Mouse (Mus musculus) heart, embryonic 16.5 days (tissue): ENCODE results near the gene Cyp27a1. TPM values are rescaled to one million over a fixed set of nuclear protein-coding genes. Genes with fewer than 3 reads are reported as not detected.

Experiments
- ATAC-seq: fragments of 200-750 bp; cut with Nextera tagmentation; replicated peaks from 2 replicates; pipeline ENCODE4 v1.8.0; 2017; ENCODE audit warnings: moderate number of reproducible peaks; ENCODE audit not compliant: insufficient read depth, low FRiP score; ENCODE audit errors: extremely low read depth
- H3K27ac ChIP-seq: fragments of 300-500 bp; sonication (generic); 2 replicates; pipeline ENCODE4 v1.5.1; 2014; ENCODE audit warnings: mild to moderate bottlenecking, low read length, control low read depth, moderate library complexity
- H3K27me3 ChIP-seq: fragments of 300-500 bp; sonication (generic); 2 replicates; pipeline ENCODE4 v1.6.1; 2014; ENCODE audit warnings: low read length, mixed read lengths; ENCODE audit not compliant: control insufficient read depth, insufficient read depth
- H3K36me3 ChIP-seq: fragments of 300-500 bp; sonication (generic); 2 replicates; pipeline ENCODE4 v1.6.1; 2014; ENCODE audit not compliant: control insufficient read depth, insufficient read depth
- H3K4me1 ChIP-seq: fragments of 300-500 bp; sonication (generic); 2 replicates; pipeline ENCODE4 v1.6.1; 2014; ENCODE audit warnings: low read length, mixed read lengths; ENCODE audit not compliant: control insufficient read depth, insufficient read depth
- H3K4me2 ChIP-seq: fragments of 300-500 bp; sonication (generic); 2 replicates; pipeline ENCODE4 v1.6.1; 2014; ENCODE audit warnings: low read depth, mild to moderate bottlenecking, control low read depth, low read length
- H3K4me3 ChIP-seq: fragments of 300-500 bp; sonication (generic); 2 replicates; pipeline ENCODE4 v1.5.1; 2014; ENCODE audit warnings: mild to moderate bottlenecking, control low read depth, low read length
- H3K9ac ChIP-seq: fragments of 300-500 bp; sonication (generic); 2 replicates; pipeline ENCODE4 v1.6.1; 2014; ENCODE audit warnings: low read length, control low read depth
- H3K9me3 ChIP-seq: fragments of 300-500 bp; sonication (generic); replicated peaks from 2 replicates; pipeline ENCODE4 v1.6.1; 2016; ENCODE audit warnings: low read length; ENCODE audit not compliant: control insufficient read depth
- WGBS: fragments of 180-500 bp; shearing (Covaris S2); extraction: QIAGEN DNeasy Blood & Tissue Kit; methylation state at CpG from one replicate; pipeline ENCODE4 v1.1.7; 2014; 5-methylcytosine and 5-hydroxymethylcytosine counted together
- polyA plus RNA-seq: library from polyadenylated mRNA; unstranded; fragments of >200 nt; fragmentation: Nextera tagmentation; extraction: Ambion mirVana; gene quantifications from 2 replicates; pipeline ENCODE4 v1.2.1, GENCODE M21; 2015

The Cyp27a1 gene
- polyA plus RNA-seq, 1 experiment from 2014 or later, result 12.4 TPM

- Histone ChIP-seq H3K9ac (no peak overlapping the region), H3K36me3 (no peaks in the 10 kb centered on the region), H3K27me3 (no peaks in the 10 kb centered on the region), H3K9me3 (no peaks in the 10 kb centered on the region), H3K4me3 (no peak overlapping the region), H3K4me1 (no peaks in the 10 kb centered on the region), H3K27ac (no peak overlapping the region), H3K4me2 (no peak overlapping the region)
- no peak for ATAC-seq
- 52% methylated on average over 5 of the region's 5 CpGs for WGBS
Observed at GRCm38 (mm10) chr1:74726674-74727073, 13.3 kb downstream of the Cyp27a1 start.

DNA sequence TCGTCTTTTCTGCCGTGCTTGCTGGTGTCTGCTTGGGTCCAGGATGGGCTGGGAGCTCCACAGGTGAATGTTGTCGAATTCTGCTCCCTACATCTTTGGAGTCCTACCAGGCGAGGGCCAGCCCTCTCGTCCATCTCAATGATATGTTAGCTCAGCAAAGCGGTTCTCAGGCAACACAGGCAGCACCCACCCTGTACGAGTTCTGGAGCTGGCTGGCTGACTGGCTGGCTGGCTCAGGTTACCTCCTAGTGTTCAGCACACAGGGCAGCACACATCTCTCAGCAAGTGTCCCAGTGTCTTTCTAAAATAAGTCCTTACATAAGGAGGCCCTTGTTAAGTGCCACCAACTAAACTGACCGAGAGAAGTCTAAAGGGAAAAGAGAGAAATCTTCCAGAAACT, 15.1 kb downstream of the Cyp27a1 start:
- Histone ChIP-seq H3K27ac (no peak overlapping the region), H3K4me1 (no peaks in the 10 kb centered on the region), H3K9ac (no peak overlapping the region), H3K27me3 (no peaks in the 10 kb centered on the region), H3K36me3 (no peaks in the 10 kb centered on the region), H3K4me2 (no peak overlapping the region), H3K9me3 (no peaks in the 10 kb centered on the region), H3K4me3 (no peak overlapping the region)
- 68% methylated on average over 8 of the region's 8 CpGs for WGBS
- ATAC-seq, result no peak

DNA sequence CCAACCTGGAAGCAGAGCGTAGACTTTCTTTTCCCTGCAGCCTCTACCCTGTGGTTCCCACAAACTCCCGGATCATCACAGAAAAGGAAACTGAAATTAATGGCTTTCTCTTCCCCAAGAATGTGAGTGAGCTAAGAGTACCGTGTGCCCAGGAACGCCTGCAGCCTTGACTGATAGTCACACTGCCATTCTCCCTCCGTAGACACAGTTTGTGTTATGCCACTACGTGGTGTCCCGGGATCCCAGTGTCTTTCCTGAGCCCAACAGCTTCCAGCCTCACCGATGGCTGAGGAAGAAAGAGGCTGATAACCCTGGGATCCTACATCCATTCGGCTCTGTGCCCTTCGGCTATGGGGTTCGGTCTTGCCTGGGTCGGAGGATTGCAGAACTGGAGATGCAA, 23.6 kb downstream of the Cyp27a1 start:
- Histone ChIP-seq H3K9ac (no peak overlapping the region), H3K36me3 (no peaks in the 10 kb centered on the region), H3K27ac (no peak overlapping the region), H3K4me1 (no peaks in the 10 kb centered on the region), H3K9me3 (no peaks in the 10 kb centered on the region), H3K4me2 (no peak overlapping the region), H3K27me3 (no peaks in the 10 kb centered on the region), H3K4me3 (no peak overlapping the region)
- ATAC-seq, result no peak
- 81% methylated on average over 12 of the region's 12 CpGs for WGBS

GRCm38 (mm10) chr1:74737500-74737899, 24.1 kb downstream of the Cyp27a1 start:
- Histone ChIP-seq H3K27ac (no peak overlapping the region), H3K9me3 (no peaks in the 10 kb centered on the region), H3K27me3 (no peaks in the 10 kb centered on the region), H3K9ac (no peak overlapping the region), H3K36me3 (no peaks in the 10 kb centered on the region), H3K4me2 (no peak overlapping the region), H3K4me3 (no peak overlapping the region), H3K4me1 (no peaks in the 10 kb centered on the region)
- 75% methylated on average over 7 of the region's 7 CpGs for WGBS
- ATAC-seq, result no peak

DNA sequence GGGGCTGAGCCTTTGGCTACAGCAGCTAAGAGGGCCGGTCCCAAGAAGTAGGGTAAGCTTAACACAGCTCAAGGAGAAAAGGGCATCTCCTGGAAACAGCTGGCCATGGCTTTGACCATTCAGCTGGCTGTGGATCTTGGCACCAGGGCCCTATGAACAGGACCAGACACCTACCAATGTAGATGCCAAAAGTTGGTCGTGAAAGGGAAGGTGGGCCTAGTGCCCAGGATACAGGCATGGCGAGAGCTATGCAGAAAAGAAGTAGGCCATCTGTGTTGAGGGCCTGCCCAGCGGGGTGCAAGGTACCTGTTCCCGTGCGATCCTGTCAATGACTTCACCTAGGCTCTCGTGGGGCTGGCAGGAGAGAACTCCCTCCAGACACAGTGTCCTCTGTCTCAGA, 27.5 kb downstream of the Cyp27a1 start:
- Histone ChIP-seq H3K9ac (no peak overlapping the region), H3K4me1 (no peaks in the 10 kb centered on the region)
- WGBS, result 75% methylated on average over 7 of the region's 7 CpGs

GRCm38 (mm10) chr1:74747335-74747734, 34.0 kb downstream of the Cyp27a1 start:
- no peak for ATAC-seq
- Histone ChIP-seq H3K36me3 (no peaks in the 10 kb centered on the region), H3K4me2 (no peak overlapping the region), H3K4me3 (no peak overlapping the region), H3K9me3 (no peaks in the 10 kb centered on the region), H3K9ac (no peak overlapping the region), H3K4me1 (peaks cover 11% of the 10 kb centered on the region), H3K27ac (no peak overlapping the region), H3K27me3 (no peaks in the 10 kb centered on the region)
- WGBS, result 63% methylated on average over 5 of the region's 5 CpGs

More for the DNA sequence above, 27.5 kb downstream of the Cyp27a1 start:
- no peak for ATAC-seq
- no peak overlapping the region for H3K27ac ChIP-seq
- no peaks in the 10 kb centered on the region for H3K36me3 ChIP-seq
- H3K27me3 ChIP-seq, result no peaks in the 10 kb centered on the region
- no peak overlapping the region for H3K4me2 ChIP-seq
- no peaks in the 10 kb centered on the region for H3K9me3 ChIP-seq
- no peak overlapping the region for H3K4me3 ChIP-seq

GRCm38 (mm10) chr1:74748643-74749271, 35.4 kb downstream of the Cyp27a1 start, which contains the start of gene Prkag3:
Gene Prkag3, minus strand, starts transcription at chr1:74749221.
- peak; percentile 87 for ATAC-seq
- H3K4me2 ChIP-seq, result peak within 1 kb of the TSS; percentile 59
- peak within 1 kb of the TSS; percentile 49 for H3K4me3 ChIP-seq
- peaks cover 11% of the 10 kb centered on the region for H3K4me1 ChIP-seq
- H3K27me3 ChIP-seq, result no peaks in the 10 kb centered on the region
- peak within 1 kb of the TSS; percentile 63 for H3K9ac ChIP-seq
- WGBS, result 6% methylated on average over 30 of the region's 30 CpGs
- H3K27ac ChIP-seq, result peak within 1 kb of the TSS; percentile 78
- H3K36me3 ChIP-seq, result no peaks in the 10 kb centered on the region
- no peaks in the 10 kb centered on the region for H3K9me3 ChIP-seq

DNA sequence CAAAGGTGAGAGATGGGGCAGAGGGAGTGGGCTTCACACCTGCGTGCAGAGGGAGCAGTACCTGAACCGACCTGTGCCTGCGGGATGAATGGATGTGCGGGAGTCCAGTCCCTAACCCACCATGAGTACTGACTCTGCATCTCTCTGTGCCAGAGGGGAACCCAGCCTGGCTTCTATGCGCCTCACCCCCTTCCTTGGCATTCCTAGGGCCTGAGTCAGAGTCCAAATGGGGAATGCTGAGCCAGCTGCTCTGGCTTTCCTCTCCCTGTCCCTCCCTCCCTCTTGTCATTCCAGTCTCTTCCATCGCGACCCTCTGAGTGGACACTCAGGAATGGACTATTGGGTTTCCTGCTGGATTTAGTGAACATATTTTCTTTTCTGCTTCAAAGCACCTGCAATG, 35.9 kb downstream of the Cyp27a1 start:
- no peaks in the 10 kb centered on the region for H3K9me3 ChIP-seq
- H3K4me2 ChIP-seq, result peak overlapping the region; percentile 59
- H3K4me1 ChIP-seq, result peaks cover 11% of the 10 kb centered on the region
- H3K27ac ChIP-seq, result peak overlapping the region; percentile 78
- WGBS, result 31% methylated on average over 7 of the region's 7 CpGs
- H3K9ac ChIP-seq, result peak overlapping the region; percentile 63
- no peaks in the 10 kb centered on the region for H3K27me3 ChIP-seq
- H3K4me3 ChIP-seq, result peak overlapping the region; percentile 49
- H3K36me3 ChIP-seq, result no peaks in the 10 kb centered on the region
- peak; percentile 92 for ATAC-seq

DNA sequence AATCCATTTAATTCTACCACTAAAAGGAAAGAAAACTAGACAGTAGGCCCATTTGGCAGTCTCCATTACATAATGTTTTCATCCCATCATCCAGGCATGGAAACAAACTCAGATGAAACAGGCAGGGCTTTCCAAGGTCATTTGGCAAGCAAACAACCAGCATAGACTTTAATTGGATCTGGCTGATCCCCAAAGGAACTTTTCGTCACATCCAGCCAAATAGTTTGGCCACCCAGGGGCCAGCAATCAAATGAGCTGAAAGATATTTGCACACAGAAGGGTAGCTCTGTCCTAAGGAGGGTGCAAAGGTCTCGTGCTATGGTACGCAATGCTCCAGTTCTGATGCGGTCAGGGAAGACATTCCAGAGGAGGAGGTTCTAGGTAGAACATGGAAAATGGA, 37.3 kb downstream of the Cyp27a1 start:
- Histone ChIP-seq H3K4me3 (no peak overlapping the region), H3K9me3 (no peaks in the 10 kb centered on the region), H3K9ac (no peak overlapping the region), H3K4me2 (no peak overlapping the region), H3K27ac (no peak overlapping the region), H3K27me3 (no peaks in the 10 kb centered on the region), H3K4me1 (peaks cover 11% of the 10 kb centered on the region), H3K36me3 (no peaks in the 10 kb centered on the region)
- ATAC-seq, result no peak
- 74% methylated on average over 4 of the region's 4 CpGs for WGBS
